Mouse (Mus musculus) kidney, adult 2 months (tissue): ENCODE data around the gene Trim10.

Source experiments
- CTCF ChIP-seq: fragments of 200-500 bp; conservative IDR thresholded peaks from 2 replicates; pipeline ENCODE4 v1.5.1; 2011; ENCODE audit warnings: low read depth, mild to moderate bottlenecking, control low read depth, low read length, moderate library complexity, mixed read lengths; ENCODE audit not compliant: insufficient read depth, insufficient read length
- POLR2A ChIP-seq: fragments of 200-500 bp; IDR thresholded peaks from one replicate; pipeline ENCODE4 v1.6.1; 2011; ENCODE audit warnings: low read depth, low read length, control low read depth

DNA sequence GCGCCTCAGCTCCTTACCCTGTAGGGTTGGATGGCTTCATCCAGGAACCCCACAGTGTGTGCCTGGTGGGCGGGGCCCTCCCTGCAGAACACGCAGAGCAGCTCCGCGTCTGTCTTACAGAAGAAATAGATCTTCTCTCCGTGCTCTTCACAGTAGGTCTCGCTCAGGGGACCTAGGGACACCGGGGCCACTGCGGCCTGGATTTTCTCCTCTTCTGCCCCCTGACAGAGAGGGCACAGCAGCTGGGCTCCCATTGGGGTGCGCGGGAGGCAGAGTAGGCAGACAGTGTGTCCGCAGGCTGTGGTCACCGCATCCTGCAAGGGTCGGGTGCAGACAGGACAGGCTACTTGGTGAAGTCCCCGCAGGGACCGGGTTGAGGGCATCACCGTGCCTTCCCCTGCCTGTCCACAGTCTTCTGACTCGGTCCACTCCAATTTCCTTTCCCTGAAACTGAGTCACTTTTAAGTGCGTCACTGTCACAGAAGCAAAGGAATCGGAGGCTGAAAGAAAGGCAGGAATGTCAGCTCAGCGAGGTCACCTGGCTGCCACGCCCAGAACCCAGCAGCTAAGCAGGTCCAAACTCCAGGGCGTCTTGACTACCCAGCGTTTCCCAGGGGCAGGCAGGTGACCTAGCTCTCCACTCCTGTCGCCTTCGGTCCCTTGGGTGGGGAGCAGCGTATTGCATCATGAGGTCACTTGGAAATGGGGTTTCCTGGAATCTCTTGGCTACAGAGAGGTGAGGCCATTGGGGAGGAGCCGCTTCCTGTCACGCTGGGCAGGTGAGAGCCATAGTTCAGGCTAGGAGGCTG, 2.5 kb upstream of the Trim10 start, which contains the start of gene Trim15:
- TF ChIP-seq CTCF, result no peak
- no peak for TF ChIP-seq POLR2A
